In the genomic region with DNA sequence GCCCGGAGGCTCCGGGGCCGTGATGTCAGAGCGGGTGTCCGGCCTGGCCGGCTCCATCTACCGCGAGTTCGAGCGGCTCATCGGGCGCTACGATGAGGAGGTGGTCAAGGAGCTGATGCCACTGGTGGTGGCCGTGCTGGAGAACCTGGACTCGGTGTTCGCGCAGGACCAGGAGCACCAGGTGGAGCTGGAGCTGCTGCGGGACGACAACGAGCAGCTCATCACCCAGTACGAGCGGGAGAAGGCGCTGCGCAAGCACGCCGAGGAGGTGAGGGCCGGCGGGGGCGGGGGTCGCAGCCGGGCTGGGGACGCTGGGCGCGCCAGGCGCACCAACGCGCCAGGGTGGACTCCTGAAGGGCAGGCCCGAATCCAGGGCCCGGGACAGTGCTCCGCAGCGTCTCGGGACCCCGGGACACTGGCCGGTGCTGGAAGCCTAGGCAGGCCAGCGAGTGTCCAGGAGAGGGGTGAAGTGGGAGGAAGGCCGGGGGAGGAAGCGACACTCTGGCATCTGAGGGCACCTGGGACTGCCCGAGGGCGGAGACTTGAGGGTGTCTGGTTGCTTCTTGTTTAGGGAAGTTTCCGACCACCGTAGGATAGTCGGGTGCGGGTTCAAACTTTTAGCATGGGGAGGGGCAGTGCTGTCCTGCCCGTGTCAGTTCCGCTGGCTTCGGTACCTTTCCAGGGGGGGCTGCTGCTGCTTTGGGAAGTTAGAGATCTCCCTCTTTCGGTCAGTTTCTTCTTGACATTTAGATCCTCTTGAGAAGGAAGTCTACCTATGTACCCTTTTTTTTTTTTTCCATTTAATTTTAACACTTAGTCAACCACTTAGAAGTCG, we compare ENCODE assay signal across 8 mouse cellular contexts. TPM values are rescaled to one million over a fixed set of nuclear protein-coding genes. Genes with fewer than 3 reads are reported as not detected.
DNase-seq lines count a peak whose midpoint lies in the region; ATAC-seq and TF ChIP-seq lines count a peak whose summit lies in the region.

No protein-coding gene starts in this region.

- no peak for TF ChIP-seq CTCF in embryonic fibroblast, embryonic 13.5 days (IDR thresholded peaks at IDR 0.05; ENCODE audit: borderline replicate concordance, insufficient read depth, low read length)

- WGBS in heart, embryonic 10.5 days = under 1% methylated on average over 58 of the region's 58 CpGs
- WGBS in kidney, embryonic 14.5 days = under 1% methylated on average over 58 of the region's 58 CpGs
- WGBS in liver, embryonic 13.5 days (ENCODE audit: insufficient replicate concordance) = under 1% methylated on average over 58 of the region's 58 CpGs

- peaks cover 9% of the 10 kb centered on the region for H3K4me1 ChIP-seq in embryonic fibroblast, embryonic 13.5 days (ENCODE audit: control insufficient read depth, insufficient read depth, low read length)
- peaks cover 23% of the 10 kb centered on the region for H3K4me1 ChIP-seq in heart, embryonic 10.5 days
- peaks cover 18% of the 10 kb centered on the region for H3K4me1 ChIP-seq in kidney, embryonic 14.5 days (ENCODE audit: control insufficient read depth, insufficient read depth, low read length)
- H3K4me1 ChIP-seq in liver, embryonic 13.5 days (replicated peaks) = peaks cover 41% of the 10 kb centered on the region

- H3K27ac ChIP-seq in embryonic fibroblast, embryonic 13.5 days (ENCODE audit: insufficient read depth, low read length) = peak overlapping the region; percentile 73
- peak overlapping the region; percentile 97 for H3K27ac ChIP-seq in heart, embryonic 10.5 days
- H3K27ac ChIP-seq in kidney, embryonic 14.5 days (ENCODE audit: low read depth, low read length) = peak overlapping the region; percentile 94
- peak overlapping the region; percentile 95 for H3K27ac ChIP-seq in liver, embryonic 13.5 days

- TF ChIP-seq POLR2A in embryonic fibroblast, embryonic 13.5 days (IDR thresholded peaks at IDR 0.05; ENCODE audit: low read depth, low read length) = no peak

- H3K27me3 ChIP-seq in heart, embryonic 10.5 days (ENCODE audit: insufficient read depth, poor library complexity, severe bottlenecking) = no peaks in the 10 kb centered on the region
- no peaks in the 10 kb centered on the region for H3K27me3 ChIP-seq in kidney, embryonic 14.5 days (ENCODE audit: control insufficient read depth, insufficient read depth, low read length)
- no peaks in the 10 kb centered on the region; the same call in 1 of the 2 replicates for H3K27me3 ChIP-seq in liver, embryonic 13.5 days

- peak overlapping the region; percentile 78 for H3K4me2 ChIP-seq in kidney, embryonic 14.5 days (replicated peaks; ENCODE audit: low read depth, low read length)
- peak overlapping the region; percentile 99 for H3K4me2 ChIP-seq in liver, embryonic 13.5 days

- no peaks in the 10 kb centered on the region for H3K9me3 ChIP-seq in heart, embryonic 10.5 days
- no peaks in the 10 kb centered on the region for H3K9me3 ChIP-seq in kidney, embryonic 14.5 days (ENCODE audit: control insufficient read depth, low read length)
- no peaks in the 10 kb centered on the region for H3K9me3 ChIP-seq in liver, embryonic 13.5 days (replicated peaks)

- peak overlapping the region; percentile 92 for H3K9ac ChIP-seq in kidney, embryonic 14.5 days (ENCODE audit: low read depth, low read length)
- peak overlapping the region; percentile 95 for H3K9ac ChIP-seq in liver, embryonic 13.5 days

- peak overlapping the region; percentile 92 for H3K4me3 ChIP-seq in embryonic fibroblast, embryonic 13.5 days (ENCODE audit: insufficient read depth, low read length)
- H3K4me3 ChIP-seq in heart, embryonic 10.5 days = peak overlapping the region; percentile 97
- H3K4me3 ChIP-seq in kidney, embryonic 14.5 days (ENCODE audit: low read length) = peak overlapping the region; percentile 96
- peak overlapping the region; percentile 89 for H3K4me3 ChIP-seq in liver, embryonic 13.5 days (replicated peaks)

- peak; percentile 75 for DNase-seq in CD4-positive helper T cell, adult 2 months (ENCODE audit: low read depth, low spot score)
- DNase-seq in adrenal gland, adult 2 months = peak; percentile 71
- peak; percentile 89 for DNase-seq in heart, embryonic 10.5 days (ENCODE audit: low spot score)
- peak; percentile 46 for DNase-seq in liver, embryonic 13.5 days
- peak; percentile 71 for DNase-seq in naive thymus-derived CD4-positive, alpha-beta T cell, adult 2 months (ENCODE audit: low read depth)
- DNase-seq in testis, postnatal 10 days (ENCODE audit: low spot score) = peak; percentile 68

- H3K36me3 ChIP-seq in heart, embryonic 10.5 days = no peaks in the 10 kb centered on the region
- H3K36me3 ChIP-seq in kidney, embryonic 14.5 days (ENCODE audit: control insufficient read depth, insufficient read depth, low read length) = no peaks in the 10 kb centered on the region
- H3K36me3 ChIP-seq in liver, embryonic 13.5 days = 0 out of 2 replicates have a peak, but pooled peaks cover 4% of the 10 kb centered on the region

- ATAC-seq in kidney, embryonic 14.5 days (ENCODE audit: low FRiP score, low TSS enrichment) = peak; percentile 72
- peak; percentile 24 for ATAC-seq in liver, embryonic 13.5 days (ENCODE audit: low read depth)

RNA-seq across cellular contexts. Expression of gene Spag9, which starts 0.6 kb away (rescaled TPM):
- 100 to 1,000 TPM in 1 of 2 experiments, 10 to 100 TPM in 1; 88.5 to 100 TPM for total RNA-seq in adrenal gland, adult 2 months (2021)
- 24.5 and 39.7 TPM in 2 replicates for polyA plus RNA-seq in adrenal gland, adult 2 months (2012; rRNA removed)
- polyA plus RNA-seq in embryonic fibroblast, embryonic 13.5 days (2011; ENCODE audit: insufficient read length, low read depth, missing spikeins) = 93.7 and 103 TPM in 2 replicates
- polyA plus RNA-seq in heart, embryonic 10.5 days (2016; fragmentation: Nextera tagmentation; extraction: Ambion mirVana) = 27.8 and 32.4 TPM in 2 replicates
- 45.6 and 55.1 TPM in 2 replicates for polyA plus RNA-seq in kidney, embryonic 14.5 days (2014; fragmentation: Nextera tagmentation; extraction: Ambion mirVana)
- polyA plus RNA-seq in liver, embryonic 13.5 days (2015; fragmentation: Nextera tagmentation; extraction: Ambion mirVana) = 9.1 and 10.0 TPM in 2 replicates

RNA-seq across cellular contexts. Expression of gene Nme1, which starts 28.2 kb away (rescaled TPM):
- 10 to 100 TPM; 25.2 to 40.0 TPM for total RNA-seq in adrenal gland, adult 2 months (2021)
- polyA plus RNA-seq in adrenal gland, adult 2 months (2012; rRNA removed) = 45.5 and 58.5 TPM in 2 replicates
- polyA plus RNA-seq in embryonic fibroblast, embryonic 13.5 days (2011; ENCODE audit: insufficient read length, low read depth, missing spikeins) = 37.8 and 43.2 TPM in 2 replicates
- 188 and 263 TPM in 2 replicates for polyA plus RNA-seq in heart, embryonic 10.5 days (2016; fragmentation: Nextera tagmentation; extraction: Ambion mirVana)
- 211 and 282 TPM in 2 replicates for polyA plus RNA-seq in kidney, embryonic 14.5 days (2014; fragmentation: Nextera tagmentation; extraction: Ambion mirVana)
- 177 and 207 TPM in 2 replicates for polyA plus RNA-seq in liver, embryonic 13.5 days (2015; fragmentation: Nextera tagmentation; extraction: Ambion mirVana)

RNA-seq across cellular contexts. Expression of gene Gm20390, which starts 28.4 kb away (rescaled TPM):
- total RNA-seq in adrenal gland, adult 2 months (2021) = 100 to 1,000 TPM in 1 of 2 experiments, 10 to 100 TPM in 1; 66.2 to 106 TPM
- polyA plus RNA-seq in adrenal gland, adult 2 months (2012; rRNA removed) = 11.1 and 11.7 TPM in 2 replicates
- polyA plus RNA-seq in embryonic fibroblast, embryonic 13.5 days (2011; ENCODE audit: insufficient read length, low read depth, missing spikeins) = 222 and 270 TPM in 2 replicates
- 432 and 461 TPM in 2 replicates for polyA plus RNA-seq in heart, embryonic 10.5 days (2016; fragmentation: Nextera tagmentation; extraction: Ambion mirVana)
- 458 and 601 TPM in 2 replicates for polyA plus RNA-seq in kidney, embryonic 14.5 days (2014; fragmentation: Nextera tagmentation; extraction: Ambion mirVana)
- 247 and 263 TPM in 2 replicates for polyA plus RNA-seq in liver, embryonic 13.5 days (2015; fragmentation: Nextera tagmentation; extraction: Ambion mirVana)

RNA-seq across cellular contexts. Expression of gene Nme2, which starts 40.5 kb away (rescaled TPM):
- 100 to 1,000 TPM; 351 to 505 TPM for total RNA-seq in adrenal gland, adult 2 months (2021)
- 193 and 211 TPM in 2 replicates for polyA plus RNA-seq in adrenal gland, adult 2 months (2012; rRNA removed)
- polyA plus RNA-seq in embryonic fibroblast, embryonic 13.5 days (2011; ENCODE audit: insufficient read length, low read depth, missing spikeins) = 571 and 736 TPM in 2 replicates
- 176 and 218 TPM in 2 replicates for polyA plus RNA-seq in heart, embryonic 10.5 days (2016; fragmentation: Nextera tagmentation; extraction: Ambion mirVana)
- polyA plus RNA-seq in kidney, embryonic 14.5 days (2014; fragmentation: Nextera tagmentation; extraction: Ambion mirVana) = 271 and 274 TPM in 2 replicates
- polyA plus RNA-seq in liver, embryonic 13.5 days (2015; fragmentation: Nextera tagmentation; extraction: Ambion mirVana) = 81.5 and 82.6 TPM in 2 replicates

Comparison
In these comparisons a context has a peak if more than half of its experiments do, and no peak if none do; other contexts are left out.
1. Peak in every context shown above with its lines: DNase-seq, ATAC-seq, H3K4me3 ChIP-seq and H3K27ac ChIP-seq.
2. RNA of gene Gm20390, which starts 28.4 kb away (polyA plus RNA-seq): 432 to 461 TPM in heart, embryonic 10.5 days, 458 to 601 TPM in kidney, embryonic 14.5 days, 247 to 263 TPM in liver, embryonic 13.5 days and 222 to 270 TPM in embryonic fibroblast, embryonic 13.5 days; 11.1 to 11.7 TPM in adrenal gland, adult 2 months; every median in the first group is over 10 times any median in the second.